Mouse (Mus musculus): ENCODE results near the gene Tbx6.

DNA sequence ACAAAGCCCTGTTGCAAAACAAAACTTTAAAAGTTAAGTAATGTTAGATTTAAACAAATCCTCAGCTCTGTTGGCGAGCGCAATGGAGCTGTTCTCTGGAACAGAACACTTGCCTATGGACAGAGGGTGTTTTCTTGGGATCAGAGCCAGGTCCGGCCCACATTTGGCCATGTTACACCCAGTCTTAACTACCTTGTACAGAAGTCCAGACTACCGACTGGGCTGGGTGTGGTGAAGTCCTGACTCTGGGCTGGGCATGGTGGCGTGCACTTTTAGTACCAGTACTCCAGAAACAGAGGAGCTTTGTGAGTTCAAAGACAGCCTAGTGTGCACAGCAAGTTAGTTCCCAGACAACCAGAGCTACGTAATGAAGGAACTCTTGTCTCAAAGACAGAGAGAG lies 25.7 kb downstream of the Tbx6 start:
- TF ChIP-seq EP300 (optimal IDR thresholded peaks at IDR 0.05) (no peak), CTCF (IDR thresholded peaks at IDR 0.05; ENCODE audit: low read depth) (no peak)
